Mouse (Mus musculus) liver, adult (tissue): Measurements from ENCODE around the gene Metap2.

Source experiments
- GATA4 ChIP-seq: IDR thresholded peaks from 2 replicates; pipeline ENCODE4 v1.6.1; 2014; ENCODE audit warnings: mild to moderate bottlenecking, low read length; ENCODE audit not compliant: insufficient replicate concordance

Metap2 gene

DNA sequence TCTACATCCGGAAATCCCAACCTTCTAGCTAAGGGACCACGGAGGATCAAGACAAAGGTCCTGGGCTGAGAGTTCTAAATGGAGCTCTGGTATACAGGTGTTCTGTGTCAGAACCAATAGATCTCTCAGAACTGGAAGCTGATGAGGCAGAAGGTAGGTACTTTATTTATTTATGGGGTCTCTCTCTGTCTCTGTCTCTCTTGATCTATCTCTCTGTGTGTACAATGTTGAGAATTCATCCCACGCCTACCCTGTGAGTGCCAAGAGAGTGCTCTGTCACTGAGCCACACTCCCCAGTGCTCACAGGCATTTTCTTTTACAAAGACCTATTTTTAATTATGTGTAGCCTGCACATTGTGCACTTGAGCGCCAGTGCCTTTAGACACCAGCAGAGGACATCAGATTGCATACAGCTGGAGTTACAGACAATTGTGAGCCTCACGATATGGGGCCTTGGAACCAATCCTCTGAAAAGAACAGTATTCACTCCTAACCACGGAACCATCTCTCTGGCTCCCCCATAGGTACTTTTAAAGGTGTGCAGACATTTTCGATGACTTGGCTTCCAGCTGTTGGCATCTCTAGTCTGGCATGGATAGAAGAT is at the start of gene Metap2:
Metap2 (minus strand) TSS at position 51 of the 604 bp plus-strand sequence.
- TF ChIP-seq GATA4 = no peak

DNA sequence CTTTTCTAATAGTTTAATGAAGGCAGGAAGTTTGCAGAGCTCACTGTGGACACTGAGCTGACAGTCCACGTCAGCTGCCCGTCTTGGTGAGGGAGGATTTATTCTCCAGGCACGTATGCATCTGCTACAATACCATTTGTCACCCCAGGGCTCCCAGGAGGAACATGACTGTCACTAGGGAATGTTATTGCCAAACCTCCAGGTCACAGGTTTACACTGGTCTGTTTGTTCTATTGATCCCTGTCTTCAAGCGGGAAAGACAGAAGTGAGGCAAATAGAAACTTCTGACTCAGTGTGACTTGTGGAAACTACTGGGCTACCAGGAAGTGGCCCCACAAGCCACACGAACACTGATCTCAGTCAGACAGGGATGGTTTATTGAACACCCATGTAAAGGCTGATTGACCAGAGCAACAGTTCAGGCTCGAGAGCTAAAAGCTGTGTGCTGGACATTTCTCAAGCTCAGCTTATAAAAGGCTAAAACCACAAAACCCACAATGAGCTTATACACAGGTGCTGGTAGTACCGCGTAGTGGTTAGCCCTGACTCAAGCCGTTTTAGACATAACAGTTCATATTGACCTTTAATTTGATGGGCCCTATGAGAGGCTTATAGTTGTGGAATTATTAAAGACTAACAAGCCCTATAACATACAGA is 49.1 kb upstream of the Metap2 start:
- TF ChIP-seq GATA4 = no peak

DNA sequence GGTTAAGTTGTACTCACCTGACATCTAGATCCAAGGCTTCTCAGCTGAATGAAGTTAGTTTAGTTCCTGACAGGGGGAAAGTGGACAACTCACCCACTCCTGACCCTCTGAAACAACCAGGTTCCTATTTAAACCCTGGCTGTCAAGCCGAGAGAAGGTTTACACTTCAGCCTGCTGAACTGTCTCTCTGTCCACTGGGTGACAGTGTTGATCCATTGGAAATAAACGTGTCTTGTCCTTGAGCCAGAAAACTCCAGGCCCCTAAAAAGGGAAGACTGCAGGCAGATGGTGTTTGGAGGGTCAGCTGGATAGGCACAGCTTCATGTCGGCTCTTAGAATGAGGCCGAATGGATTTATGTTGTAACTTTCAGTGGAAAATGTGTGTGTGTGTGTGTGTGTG is 48.5 kb upstream of the Metap2 start:
- no peak for TF ChIP-seq GATA4

DNA sequence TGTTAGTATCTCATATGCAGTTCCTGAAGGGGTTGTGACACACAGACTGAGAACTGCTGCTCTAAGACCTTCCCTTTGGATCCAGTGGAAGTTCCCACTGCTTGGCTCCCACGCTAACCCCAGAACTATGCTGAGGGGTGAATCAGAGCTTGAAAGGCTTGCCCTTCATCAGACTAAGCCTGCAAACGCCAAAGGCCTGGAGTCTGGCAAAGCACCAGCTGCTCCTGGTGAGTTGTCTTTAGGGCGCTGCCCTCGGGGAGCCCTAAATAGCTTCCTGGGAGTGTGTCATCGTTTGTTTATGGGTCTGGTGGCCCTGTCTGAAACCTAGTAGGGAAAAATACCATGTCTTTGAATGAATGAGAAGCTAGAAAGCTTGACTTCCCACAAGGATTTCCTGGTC is 47.3 kb upstream of the Metap2 start:
- no peak for TF ChIP-seq GATA4

DNA sequence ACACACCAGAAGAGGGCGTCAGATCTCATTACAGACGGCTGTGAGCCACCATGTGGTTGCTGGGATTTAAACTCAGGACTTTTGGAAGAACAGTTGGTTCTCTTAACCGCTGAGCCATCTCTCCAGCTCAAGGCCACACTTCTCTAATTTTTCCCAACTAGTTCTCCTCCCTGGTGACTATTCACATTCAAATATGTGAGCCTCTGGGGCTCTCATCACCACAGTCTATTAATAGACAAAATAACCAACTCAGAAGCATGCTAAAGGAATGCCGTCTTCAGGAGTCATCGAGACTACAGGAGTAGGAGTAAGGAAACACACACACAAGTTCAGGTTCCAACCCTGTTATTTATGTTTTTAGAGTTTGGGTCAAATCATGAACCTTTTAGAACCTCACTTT is 43.4 kb upstream of the Metap2 start:
- TF ChIP-seq GATA4 = no peak

DNA sequence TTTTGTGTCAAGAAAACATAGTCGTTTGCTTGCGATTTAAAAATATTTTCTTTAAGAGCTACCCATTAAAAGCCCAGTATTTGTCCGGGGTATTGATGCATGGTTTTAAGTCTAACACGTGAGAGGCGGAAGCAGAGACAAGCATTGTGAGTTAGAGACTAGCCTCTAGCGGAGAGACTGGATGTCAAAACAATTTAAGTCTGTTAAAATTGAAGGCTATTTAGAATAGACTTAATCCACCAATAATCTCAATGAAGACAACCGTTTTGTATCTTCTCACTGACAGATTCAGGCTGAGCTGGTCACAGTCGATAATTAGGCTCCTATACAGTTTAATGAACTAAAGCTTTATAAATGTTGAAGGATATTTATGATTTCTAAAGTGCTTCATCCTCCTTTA is 42.8 kb upstream of the Metap2 start:
- TF ChIP-seq GATA4 = no peak

DNA sequence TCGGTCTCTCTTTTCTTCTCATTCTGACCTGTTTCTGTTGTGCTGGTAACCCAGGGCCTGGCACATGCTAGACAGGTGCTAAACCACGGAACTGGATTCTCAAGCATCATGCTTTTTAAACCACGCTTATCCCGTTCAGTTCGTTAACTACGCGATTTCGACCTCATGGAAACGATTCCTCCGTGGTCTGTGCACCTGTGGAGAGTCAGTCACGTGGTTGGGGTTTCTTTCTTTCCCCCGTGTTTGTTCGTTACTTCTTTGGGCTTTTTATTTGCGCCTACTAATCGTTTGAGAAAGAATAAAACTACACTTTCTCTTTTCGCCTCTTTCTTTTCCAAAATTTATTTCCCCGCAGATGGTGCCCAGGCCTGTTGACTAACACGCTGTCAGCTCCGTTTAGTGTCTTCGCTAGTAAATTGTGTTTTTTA is 42.0 kb upstream of the Metap2 start:
- no peak for TF ChIP-seq GATA4

DNA sequence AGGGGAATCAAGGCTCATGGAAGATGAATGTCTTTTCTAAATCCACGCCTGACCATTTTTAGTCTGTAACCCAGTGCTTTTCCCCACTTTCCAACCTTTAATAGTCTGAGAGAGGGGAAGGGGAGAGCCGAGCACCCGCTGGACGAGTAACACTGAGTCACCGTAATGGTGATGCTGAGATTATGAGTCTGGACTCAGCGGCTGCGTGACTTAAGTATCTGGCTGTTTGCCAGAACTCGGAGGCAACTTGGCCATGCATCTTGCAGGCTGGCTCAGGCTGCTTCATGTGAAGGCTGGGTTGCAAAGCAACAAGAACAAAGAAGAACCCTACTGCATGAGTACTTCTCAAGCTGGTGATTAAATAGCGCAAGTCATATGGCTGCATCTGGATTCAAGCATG is 37.1 kb upstream of the Metap2 start:
- TF ChIP-seq GATA4 = no peak

DNA sequence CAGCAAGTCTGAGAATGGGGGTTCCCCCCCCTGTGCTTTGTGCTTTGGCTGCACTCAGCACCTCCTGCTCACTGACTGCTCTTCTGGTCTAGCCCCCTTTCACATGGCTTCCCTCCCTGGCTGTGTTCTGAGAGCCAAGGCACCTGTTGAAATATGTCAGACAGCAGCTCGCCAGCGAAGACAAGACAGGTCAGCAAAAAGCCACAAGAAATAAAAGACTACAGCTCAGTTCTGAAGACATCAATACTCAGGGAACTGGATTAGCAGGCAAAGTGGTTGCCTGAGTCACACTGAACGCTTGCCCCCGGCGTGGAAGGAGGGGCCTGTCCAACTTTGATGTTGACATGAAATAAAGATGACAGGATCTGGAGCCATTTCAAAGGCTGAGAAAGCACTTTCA is 36.0 kb upstream of the Metap2 start:
- TF ChIP-seq GATA4 = no peak

DNA sequence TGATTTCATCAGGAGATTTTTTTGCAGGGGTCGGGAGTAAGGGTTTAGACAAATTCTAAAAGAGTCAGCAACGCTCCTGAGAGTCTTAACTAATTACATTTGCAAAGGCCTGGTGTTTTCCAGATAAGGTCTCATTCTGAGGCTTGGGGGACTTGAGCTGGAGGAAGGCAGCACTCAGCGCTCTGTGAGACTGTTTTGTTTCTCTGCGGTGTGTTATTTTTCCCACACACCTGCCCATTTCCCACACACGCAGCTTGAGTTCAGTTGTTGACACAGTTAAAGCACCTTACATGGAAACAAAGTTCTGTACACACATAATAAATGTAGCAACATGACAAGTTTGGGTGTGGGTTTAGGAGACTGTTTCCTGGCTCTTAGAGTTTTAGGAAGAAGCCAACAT is 35.1 kb upstream of the Metap2 start:
- no peak for TF ChIP-seq GATA4

DNA sequence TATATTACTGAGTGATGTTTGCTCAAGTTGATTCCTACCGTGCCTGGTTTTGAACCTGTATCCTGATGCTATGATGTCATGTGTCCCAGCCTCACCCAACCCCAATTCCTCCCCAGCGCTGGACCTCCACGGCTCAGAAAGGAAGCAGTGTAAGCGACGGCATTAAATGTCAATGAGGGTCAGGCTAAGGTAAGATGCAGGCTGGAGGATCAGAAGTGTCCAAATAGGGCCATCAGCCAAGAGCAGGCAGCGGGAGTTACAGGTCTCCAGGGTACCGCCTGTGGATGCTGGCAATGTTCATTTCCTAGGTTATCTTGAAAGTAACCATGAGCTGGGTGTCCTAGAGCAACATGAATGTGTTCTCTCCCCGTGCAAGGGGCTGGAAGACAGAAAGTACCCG is 34.5 kb upstream of the Metap2 start:
- TF ChIP-seq GATA4 = no peak

DNA sequence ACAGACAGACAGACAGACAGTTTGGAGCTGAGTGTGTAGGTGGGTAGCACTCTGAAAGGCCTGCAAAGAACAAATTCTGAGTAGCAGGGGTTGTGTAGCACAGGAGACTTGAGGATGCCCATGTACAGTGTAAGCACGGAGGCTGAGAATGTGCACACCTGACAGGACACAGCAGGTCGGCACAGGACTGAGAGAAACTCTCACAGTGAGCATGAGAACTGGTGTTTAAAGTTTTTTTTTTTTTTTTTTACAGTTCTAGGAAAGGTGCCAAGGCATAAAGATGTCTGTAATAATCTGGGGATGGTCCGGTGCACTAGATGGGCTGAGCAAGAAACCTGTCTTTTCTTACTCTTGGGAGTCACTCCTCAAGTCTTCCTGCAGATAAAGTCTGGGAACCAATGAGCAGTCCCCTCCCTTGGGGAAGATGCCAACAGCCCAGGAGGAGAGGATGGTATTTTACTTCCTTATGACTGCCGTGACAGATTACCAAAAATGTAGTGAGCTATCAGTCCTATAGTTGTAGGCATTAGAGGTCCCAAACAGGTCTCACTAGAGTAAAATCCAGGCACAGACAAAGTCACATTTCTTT is 33.4 kb upstream of the Metap2 start:
- no peak for TF ChIP-seq GATA4

DNA sequence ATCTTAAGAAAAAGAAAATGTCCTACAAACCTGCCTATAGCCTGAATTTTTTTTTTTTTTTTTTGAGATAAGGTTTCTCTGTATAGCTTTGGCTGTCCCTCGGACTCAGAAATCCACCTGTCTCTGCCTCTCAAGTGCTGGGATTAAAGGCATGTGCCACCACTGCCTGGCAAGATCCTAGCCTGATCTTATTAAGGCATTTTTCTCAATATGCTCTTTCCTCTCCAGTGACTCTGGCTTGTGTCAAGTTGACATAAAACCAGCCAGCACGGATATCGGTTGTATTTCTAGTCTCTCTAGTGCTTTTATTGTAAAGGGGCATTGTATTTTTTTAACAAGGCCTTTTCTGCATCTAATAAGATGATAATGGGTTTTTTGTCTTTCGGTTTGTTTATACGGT is 27.8 kb upstream of the Metap2 start:
- no peak for TF ChIP-seq GATA4

DNA sequence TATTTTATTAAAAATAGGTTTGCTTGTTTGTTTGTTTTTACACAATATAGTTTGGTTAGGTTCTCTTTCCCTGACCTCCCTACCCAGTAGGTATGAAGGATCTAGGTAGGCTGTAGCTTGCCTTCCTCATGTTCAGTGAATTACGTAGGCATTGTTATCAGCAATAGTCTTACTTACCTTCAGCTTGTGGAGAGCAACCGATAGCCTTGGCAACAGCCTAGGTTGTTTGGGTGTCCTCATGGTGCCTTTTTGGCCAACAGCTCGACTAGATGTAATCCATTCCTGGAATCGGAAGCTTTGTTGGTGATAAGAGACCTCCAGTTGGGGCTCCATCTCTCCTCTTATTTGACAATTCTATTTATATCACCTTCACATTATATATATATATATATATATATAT is 24.3 kb upstream of the Metap2 start:
- TF ChIP-seq GATA4 = no peak

DNA sequence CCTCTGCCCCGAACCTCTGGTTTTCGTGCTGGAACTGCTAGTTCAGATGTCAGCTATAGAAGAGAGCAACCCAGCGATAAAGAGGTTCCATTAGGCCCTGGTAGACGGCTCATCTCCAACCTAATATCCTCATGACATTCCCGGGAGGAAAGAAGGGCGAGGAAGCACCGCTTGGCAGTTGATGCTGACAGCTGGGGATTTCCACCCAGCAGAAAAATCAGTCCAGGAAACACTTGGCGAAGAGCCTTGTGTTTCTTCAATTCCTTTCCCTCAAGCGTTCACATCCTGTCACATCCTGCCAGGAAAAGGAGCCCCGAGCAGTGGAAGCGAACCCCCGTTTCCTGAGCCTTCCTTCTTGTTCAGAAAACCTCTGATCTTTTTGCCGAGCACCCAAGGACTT is 22.3 kb upstream of the Metap2 start:
- 0 out of 2 replicates have a peak, but pooled peaks have one; percentile 54 for TF ChIP-seq GATA4

DNA sequence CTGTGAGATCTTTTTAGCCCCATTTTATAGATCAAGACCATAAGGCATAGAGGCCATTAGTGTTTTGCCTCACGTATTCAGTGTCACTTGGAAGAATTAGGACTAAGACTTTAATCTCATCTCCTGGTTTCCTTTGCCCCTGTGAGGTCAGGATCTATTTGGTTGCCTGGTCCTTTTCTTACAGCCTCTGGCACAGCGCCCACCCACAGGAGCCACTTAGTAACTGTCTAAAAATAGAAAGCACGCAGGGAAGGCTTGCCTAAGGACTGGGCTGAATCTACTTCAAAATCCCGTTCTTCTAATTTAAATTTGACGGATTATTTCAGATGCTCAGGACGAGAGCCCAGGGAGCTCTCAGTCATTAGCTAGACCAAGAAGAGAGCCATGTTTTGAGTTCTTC is 21.8 kb upstream of the Metap2 start:
- peak; percentile 34; the same call in 1 of the 2 replicates for TF ChIP-seq GATA4

DNA sequence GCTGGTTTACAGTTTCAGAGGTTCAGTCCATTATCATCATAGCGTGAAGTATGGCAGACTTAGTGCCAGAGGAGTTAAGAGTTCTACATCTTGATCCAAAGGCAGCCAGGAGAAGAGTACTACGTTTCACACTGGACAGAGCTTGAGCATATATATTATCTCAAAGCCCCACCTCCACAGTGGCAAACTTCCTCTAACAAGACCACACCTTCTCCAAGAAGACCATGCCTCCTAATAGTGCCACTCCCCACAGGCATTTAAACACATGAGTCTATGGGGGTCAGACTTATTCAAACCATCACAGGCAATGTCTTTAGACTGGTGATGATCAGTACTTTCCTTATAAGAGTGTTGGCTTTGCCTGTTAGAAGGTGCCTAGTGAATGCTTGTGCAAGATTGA is 21.2 kb upstream of the Metap2 start:
- TF ChIP-seq GATA4 = no peak

DNA sequence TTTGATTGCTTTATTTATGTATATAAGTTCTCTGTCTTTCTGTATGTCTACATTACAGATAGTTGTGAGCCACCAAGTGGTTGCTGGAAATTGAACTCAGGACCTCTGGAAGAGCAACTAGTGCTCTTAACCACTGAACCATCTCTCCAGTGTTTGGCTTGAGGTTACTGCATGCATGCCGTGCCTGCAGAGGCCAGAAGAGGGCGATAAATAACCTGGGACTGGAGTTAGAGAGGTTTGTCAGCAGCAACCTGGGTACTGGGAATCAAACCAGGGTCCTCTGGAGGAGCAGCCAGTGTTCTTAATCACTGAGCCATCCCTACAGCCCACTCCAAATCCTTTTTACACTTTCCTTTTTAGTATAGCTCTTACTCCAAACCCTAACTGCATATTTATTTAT is 19.9 kb upstream of the Metap2 start:
- TF ChIP-seq GATA4 = no peak
